ENCODE assay signal across 8 mouse cellular contexts in genomic region chr7:16781816-16782554, GRCm38 (mm10). TPM values are rescaled to one million over a fixed set of nuclear protein-coding genes. Genes with fewer than 3 reads are reported as not detected.
DNase-seq lines count a peak whose midpoint lies in the region; ATAC-seq and TF ChIP-seq lines count a peak whose summit lies in the region.

No protein-coding gene starts in this region.

- H3K27ac ChIP-seq in limb, embryonic 12.5 days: peak overlapping the region; percentile 66
- no peak overlapping the region for H3K27ac ChIP-seq in midbrain, embryonic 13.5 days
- H3K27ac ChIP-seq in stomach, postnatal 0 days (replicated peaks): peak overlapping the region; percentile 46

- peaks cover 34% of the 10 kb centered on the region for H3K4me1 ChIP-seq in limb, embryonic 12.5 days (replicated peaks)
- H3K4me1 ChIP-seq in midbrain, embryonic 13.5 days (replicated peaks): peaks cover 42% of the 10 kb centered on the region
- H3K4me1 ChIP-seq in stomach, postnatal 0 days (replicated peaks; ENCODE audit: control insufficient read depth, insufficient read depth): peaks cover 7% of the 10 kb centered on the region

- ATAC-seq in limb, embryonic 12.5 days (ENCODE audit: insufficient number of reproducible peaks, insufficient read depth, low FRiP score, low TSS enrichment, low read depth): peak; percentile 15; the same call in 1 of the 2 replicates
- ATAC-seq in midbrain, embryonic 13.5 days: peak; percentile 43
- no peak for ATAC-seq in stomach, postnatal 0 days (ENCODE audit: low FRiP score, low TSS enrichment)

- peak overlapping the region; percentile 100 for H3K4me2 ChIP-seq in limb, embryonic 12.5 days
- peak overlapping the region; percentile 96 for H3K4me2 ChIP-seq in midbrain, embryonic 13.5 days (replicated peaks)
- peak overlapping the region; percentile 97 for H3K4me2 ChIP-seq in stomach, postnatal 0 days (replicated peaks; ENCODE audit: low read depth)

- TF ChIP-seq CTCF in stomach, postnatal 0 days (IDR thresholded peaks at IDR 0.05; ENCODE audit: low read depth): no peak

- H3K27me3 ChIP-seq in limb, embryonic 12.5 days: no peaks in the 10 kb centered on the region
- 0 out of 2 replicates have a peak, but pooled peaks cover 14% of the 10 kb centered on the region for H3K27me3 ChIP-seq in midbrain, embryonic 13.5 days
- H3K27me3 ChIP-seq in stomach, postnatal 0 days (ENCODE audit: control insufficient read depth, insufficient read depth, low read length): no peaks in the 10 kb centered on the region

- WGBS in limb, embryonic 12.5 days: under 1% methylated on average over 60 of the region's 60 CpGs
- under 1% methylated on average over 60 of the region's 60 CpGs for WGBS in midbrain, embryonic 13.5 days
- under 1% methylated on average over 51 of the region's 60 CpGs for WGBS in stomach, postnatal 0 days

- peak; percentile 45 for DNase-seq in urinary bladder, adult 2 months (ENCODE audit: low spot score)
- DNase-seq in urinary bladder, postnatal 4 days (ENCODE audit: low spot score in 2 of 2): no peak
- DNase-seq in embryo, embryonic 10 days (ENCODE audit: low spot score): peak; percentile 48
- DNase-seq in heart, postnatal 10 days: peak; percentile 37 to 51
- peak; percentile 35 for DNase-seq in stomach, postnatal 0 days (ENCODE audit: low spot score)
- DNase-seq in layer of hippocampus, postnatal 14 days (ENCODE audit: low spot score in 2 of 2): no peak

- intact Hi-C loops in heart, postnatal 10 days (cut with DNase I): loop anchor here (2.0 kb wide), 2 partner anchors 21 to 35 kb away; no protein-coding TSS in a partner anchor

- peak overlapping the region; percentile 81 for H3K9ac ChIP-seq in limb, embryonic 12.5 days (replicated peaks)
- H3K9ac ChIP-seq in midbrain, embryonic 13.5 days (replicated peaks): peak overlapping the region; percentile 75
- peak overlapping the region; percentile 74 for H3K9ac ChIP-seq in stomach, postnatal 0 days (ENCODE audit: low read length)

- H3K4me3 ChIP-seq in limb, embryonic 12.5 days (replicated peaks): peak overlapping the region; percentile 80
- peak overlapping the region; percentile 57 for H3K4me3 ChIP-seq in midbrain, embryonic 13.5 days (replicated peaks)
- H3K4me3 ChIP-seq in stomach, postnatal 0 days (ENCODE audit: low read depth, low read length): peak overlapping the region; percentile 71

- no peak for TF ChIP-seq EP300 in stomach, postnatal 0 days (optimal IDR thresholded peaks at IDR 0.05)

- peaks cover 9% of the 10 kb centered on the region for H3K36me3 ChIP-seq in limb, embryonic 12.5 days
- H3K36me3 ChIP-seq in midbrain, embryonic 13.5 days: 0 out of 2 replicates have a peak, but pooled peaks cover 2% of the 10 kb centered on the region
- H3K36me3 ChIP-seq in stomach, postnatal 0 days (ENCODE audit: control insufficient read depth, insufficient read depth, low read length): no peaks in the 10 kb centered on the region; the same call in 1 of the 2 replicates

- no peaks in the 10 kb centered on the region for H3K9me3 ChIP-seq in limb, embryonic 12.5 days
- no peaks in the 10 kb centered on the region for H3K9me3 ChIP-seq in midbrain, embryonic 13.5 days
- H3K9me3 ChIP-seq in stomach, postnatal 0 days (ENCODE audit: control insufficient read depth, low read length): no peaks in the 10 kb centered on the region

RNA-seq across cellular contexts. Expression of gene Slc1a5, which starts 0.8 kb away (rescaled TPM):
- 213 and 249 TPM in 2 replicates for polyA plus RNA-seq in urinary bladder, adult 2 months (2012; rRNA removed)
- total RNA-seq in heart, postnatal 10 days (2021): 10 to 100 TPM; 22.6 to 28.7 TPM
- polyA plus RNA-seq in limb, embryonic 12.5 days (2016; fragmentation: Nextera tagmentation; extraction: Ambion mirVana): 43.7 and 48.7 TPM in 2 replicates
- 13.8 and 14.9 TPM in 2 replicates for polyA plus RNA-seq in midbrain, embryonic 13.5 days (2015; fragmentation: Nextera tagmentation; extraction: Ambion mirVana)
- 48.6 and 53.5 TPM in 2 replicates for polyA plus RNA-seq in stomach, postnatal 0 days (2015; fragmentation: Nextera tagmentation; extraction: Ambion mirVana)
- 1 to 10 TPM; 5.5 to 5.8 TPM for total RNA-seq in layer of hippocampus, postnatal 14 days (2021)

RNA-seq across cellular contexts. Expression of gene Strn4, which starts 33.7 kb away (rescaled TPM):
- polyA plus RNA-seq in urinary bladder, adult 2 months (2012; rRNA removed): 78.6 and 101 TPM in 2 replicates
- total RNA-seq in heart, postnatal 10 days (2021): 10 to 100 TPM; 80.1 to 81.2 TPM
- polyA plus RNA-seq in limb, embryonic 12.5 days (2016; fragmentation: Nextera tagmentation; extraction: Ambion mirVana): 148 and 155 TPM in 2 replicates
- polyA plus RNA-seq in midbrain, embryonic 13.5 days (2015; fragmentation: Nextera tagmentation; extraction: Ambion mirVana): 184 and 186 TPM in 2 replicates
- 45.1 and 45.2 TPM in 2 replicates for polyA plus RNA-seq in stomach, postnatal 0 days (2015; fragmentation: Nextera tagmentation; extraction: Ambion mirVana)
- total RNA-seq in layer of hippocampus, postnatal 14 days (2021): 100 to 1,000 TPM; 279 to 300 TPM

RNA-seq across cellular contexts. Expression of gene Fkrp, which starts 34.5 kb away (rescaled TPM):
- polyA plus RNA-seq in urinary bladder, adult 2 months (2012; rRNA removed): 17.2 and 21.3 TPM in 2 replicates
- 10 to 100 TPM; 45.5 to 48.1 TPM for total RNA-seq in heart, postnatal 10 days (2021)
- 33.1 and 34.8 TPM in 2 replicates for polyA plus RNA-seq in limb, embryonic 12.5 days (2016; fragmentation: Nextera tagmentation; extraction: Ambion mirVana)
- 43.9 and 46.1 TPM in 2 replicates for polyA plus RNA-seq in midbrain, embryonic 13.5 days (2015; fragmentation: Nextera tagmentation; extraction: Ambion mirVana)
- 14.2 and 14.5 TPM in 2 replicates for polyA plus RNA-seq in stomach, postnatal 0 days (2015; fragmentation: Nextera tagmentation; extraction: Ambion mirVana)
- total RNA-seq in layer of hippocampus, postnatal 14 days (2021): 10 to 100 TPM; 45.9 to 46.2 TPM

RNA-seq across cellular contexts. Expression of gene Ap2s1, which starts 43.8 kb away (rescaled TPM):
- 190 and 236 TPM in 2 replicates for polyA plus RNA-seq in urinary bladder, adult 2 months (2012; rRNA removed)
- 100 to 1,000 TPM; 118 TPM for total RNA-seq in heart, postnatal 10 days (2021)
- polyA plus RNA-seq in limb, embryonic 12.5 days (2016; fragmentation: Nextera tagmentation; extraction: Ambion mirVana): 239 and 245 TPM in 2 replicates
- 360 and 361 TPM in 2 replicates for polyA plus RNA-seq in midbrain, embryonic 13.5 days (2015; fragmentation: Nextera tagmentation; extraction: Ambion mirVana)
- 225 and 229 TPM in 2 replicates for polyA plus RNA-seq in stomach, postnatal 0 days (2015; fragmentation: Nextera tagmentation; extraction: Ambion mirVana)
- total RNA-seq in layer of hippocampus, postnatal 14 days (2021): 100 to 1,000 TPM; 337 to 357 TPM

Comparison
In these comparisons a context has a peak if more than half of its experiments do, and no peak if none do; other contexts are left out.
1. DNase-seq: peak in urinary bladder, adult 2 months (single experiment), embryo, embryonic 10 days (single experiment), heart, postnatal 10 days (2 of 2) and stomach, postnatal 0 days (single experiment); none in urinary bladder, postnatal 4 days (0 of 2) and layer of hippocampus, postnatal 14 days (0 of 2).
2. Peak in every context shown above with its lines, with median percentiles within 50 percentile points of each other: H3K4me2 ChIP-seq, H3K4me3 ChIP-seq and H3K9ac ChIP-seq.